8 mouse cellular contexts compared by ENCODE assay signal in genomic region chr4:101356954-101357891, GRCm38 (mm10).
DNase-seq lines count a peak whose midpoint lies in the region; ATAC-seq and TF ChIP-seq lines count a peak whose summit lies in the region.

No protein-coding gene starts in this region.

- H3K4me1 ChIP-seq in intestine, embryonic 16.5 days (ENCODE audit: control insufficient read depth, insufficient read depth, low read length) = peaks cover 9% of the 10 kb centered on the region; the same call in 1 of the 2 replicates
- H3K4me1 ChIP-seq in liver, embryonic 11.5 days (replicated peaks; ENCODE audit: control insufficient read depth, insufficient read depth, low read length) = peaks cover 8% of the 10 kb centered on the region; the same call in 1 of the 2 replicates
- no peaks in the 10 kb centered on the region for H3K4me1 ChIP-seq in stomach, postnatal 0 days (replicated peaks; ENCODE audit: control insufficient read depth, insufficient read depth)

- H3K9me3 ChIP-seq in intestine, embryonic 16.5 days (ENCODE audit: control insufficient read depth, low read length) = no peaks in the 10 kb centered on the region
- H3K9me3 ChIP-seq in liver, embryonic 11.5 days (ENCODE audit: control insufficient read depth, low read length) = no peaks in the 10 kb centered on the region
- no peaks in the 10 kb centered on the region for H3K9me3 ChIP-seq in stomach, postnatal 0 days (ENCODE audit: control insufficient read depth, low read length)

- peak overlapping the region; percentile 97 for H3K4me2 ChIP-seq in intestine, embryonic 16.5 days (ENCODE audit: low read depth, low read length)
- H3K4me2 ChIP-seq in liver, embryonic 11.5 days = peak overlapping the region; percentile 95
- peak overlapping the region; percentile 90 for H3K4me2 ChIP-seq in stomach, postnatal 0 days (replicated peaks; ENCODE audit: low read depth)

- H3K4me3 ChIP-seq in intestine, embryonic 16.5 days (ENCODE audit: low read length) = peak overlapping the region; percentile 81
- peak overlapping the region; percentile 69 for H3K4me3 ChIP-seq in liver, embryonic 11.5 days (ENCODE audit: low read depth, low read length)
- H3K4me3 ChIP-seq in stomach, postnatal 0 days (ENCODE audit: low read depth, low read length) = peak overlapping the region; percentile 89

- 7% methylated on average over 31 of the region's 31 CpGs for WGBS in intestine, embryonic 16.5 days
- WGBS in liver, embryonic 11.5 days = 14% methylated on average over 31 of the region's 31 CpGs
- 4% methylated on average over 31 of the region's 31 CpGs for WGBS in stomach, postnatal 0 days

- no peaks in the 10 kb centered on the region for H3K27me3 ChIP-seq in intestine, embryonic 16.5 days (replicated peaks; ENCODE audit: control insufficient read depth, insufficient read depth, low read length)
- H3K27me3 ChIP-seq in liver, embryonic 11.5 days (replicated peaks; ENCODE audit: control insufficient read depth, insufficient read depth, low read length) = peaks cover 11% of the 10 kb centered on the region; the same call in 1 of the 2 replicates
- H3K27me3 ChIP-seq in stomach, postnatal 0 days (ENCODE audit: control insufficient read depth, insufficient read depth, low read length) = no peaks in the 10 kb centered on the region

- peak overlapping the region; percentile 70 for H3K27ac ChIP-seq in intestine, embryonic 16.5 days (ENCODE audit: low read length)
- no peak overlapping the region for H3K27ac ChIP-seq in liver, embryonic 11.5 days (ENCODE audit: low read depth, low read length)
- peak overlapping the region; percentile 98 for H3K27ac ChIP-seq in stomach, postnatal 0 days (replicated peaks)

- no peak for TF ChIP-seq EP300 in stomach, postnatal 0 days (optimal IDR thresholded peaks at IDR 0.05)

- peak overlapping the region; percentile 87 for H3K9ac ChIP-seq in intestine, embryonic 16.5 days (ENCODE audit: low read depth, low read length)
- H3K9ac ChIP-seq in liver, embryonic 11.5 days (ENCODE audit: low read depth, low read length) = peak overlapping the region; percentile 62
- peak overlapping the region; percentile 97 for H3K9ac ChIP-seq in stomach, postnatal 0 days (ENCODE audit: low read length)

- peak; percentile 66 for DNase-seq in 3T3-L1 (ENCODE audit: low read depth, low spot score)
- peak; percentile 56 for DNase-seq in Muller cell, postnatal 12 days (ENCODE audit: inconsistent ontology term)
- DNase-seq in embryo, embryonic 10.5 days (ENCODE audit: low spot score) = peak; percentile 60
- peak; percentile 97 for DNase-seq in heart, adult 11 months
- peak; percentile 59 for DNase-seq in liver, embryonic 11.5 days (ENCODE audit: low spot score)
- peak; percentile 41 for DNase-seq in stomach, postnatal 0 days (ENCODE audit: low spot score)

- peak; percentile 10; the same call in 1 of the 2 replicates for ATAC-seq in intestine, embryonic 16.5 days
- no peak for ATAC-seq in liver, embryonic 11.5 days (replicated peaks; ENCODE audit: low FRiP score)
- ATAC-seq in monocyte, adult 5-6 weeks (replicated peaks; ENCODE audit: insufficient number of reproducible peaks, low FRiP score, low TSS enrichment, poor library complexity, severe bottlenecking) = peak; percentile 79
- peak; percentile 18; the same call in 1 of the 2 replicates for ATAC-seq in stomach, postnatal 0 days (ENCODE audit: low FRiP score, low TSS enrichment)

- no peaks in the 10 kb centered on the region for H3K36me3 ChIP-seq in intestine, embryonic 16.5 days (ENCODE audit: control insufficient read depth, insufficient read depth, low read length)
- H3K36me3 ChIP-seq in liver, embryonic 11.5 days (ENCODE audit: control insufficient read depth, insufficient read depth, low read length) = no peaks in the 10 kb centered on the region
- H3K36me3 ChIP-seq in stomach, postnatal 0 days (ENCODE audit: control insufficient read depth, insufficient read depth, low read length) = no peaks in the 10 kb centered on the region

- no peak for TF ChIP-seq CTCF in stomach, postnatal 0 days (IDR thresholded peaks at IDR 0.05; ENCODE audit: low read depth)

Comparison
In these comparisons a context has a peak if more than half of its experiments do, and no peak if none do; other contexts are left out.
1. DNase-seq: peak in every context shown above with its lines; median percentile 97 in heart, adult 11 months; 66 in 3T3-L1; 60 in embryo, embryonic 10.5 days; 59 in liver, embryonic 11.5 days; 56 in Muller cell, postnatal 12 days; 41 in stomach, postnatal 0 days.